Mouse (Mus musculus) erythroblast, embryonic 14.5 days (primary cell): Measurements from ENCODE around the gene Hddc2.

Source experiments
- GATA1 ChIP-seq: IDR thresholded peaks from 2 replicates; pipeline ENCODE4 v1.6.1; 2012; ENCODE audit warnings: low read length, inconsistent platforms, mixed read lengths
- TAL1 ChIP-seq: IDR thresholded peaks from 3 replicates; pipeline ENCODE4 v1.6.1; 2012; ENCODE audit warnings: low read length, inconsistent platforms, mixed read lengths

DNA sequence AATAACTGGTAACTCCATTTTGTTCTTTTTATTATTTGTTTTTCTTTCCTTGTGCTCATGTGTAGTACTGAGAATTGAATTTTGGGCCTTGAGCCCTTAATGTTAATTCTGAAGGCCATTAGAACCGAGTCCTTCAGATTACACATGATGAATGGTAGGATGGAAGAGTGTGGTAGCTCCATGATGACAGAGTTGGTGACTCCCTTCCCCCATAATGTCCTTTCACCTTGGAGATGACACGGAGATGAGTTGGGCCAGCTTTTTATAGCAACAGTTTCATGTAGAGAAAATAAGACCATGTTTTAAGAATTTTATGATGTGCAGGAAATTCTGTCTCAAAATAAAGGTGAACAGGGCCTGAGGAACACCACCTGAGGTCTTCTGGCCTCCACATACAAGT lies 37.9 kb downstream of the Hddc2 start:
- no peak for TF ChIP-seq GATA1
- no peak for TF ChIP-seq TAL1
